Mouse (Mus musculus): ENCODE data around the gene Olfr1344. TPM values are rescaled to one million over a fixed set of nuclear protein-coding genes. Genes with fewer than 3 reads are reported as not detected.
"Not testable (repeated sequence)": the region's sequence is repeated elsewhere in the genome, so short reads cannot be mapped to it uniquely, and the experiment has no call there.

The Olfr1344 gene
- polyA plus RNA-seq, 1 experiment from 2014 or later = not detected

- H3K4me1 ChIP-seq (replicated peaks) = no peaks in the 10 kb centered on the region
- H3K27ac ChIP-seq = no peak within 1 kb of the TSS
- no peak for ATAC-seq (ENCODE audit: low FRiP score)
- H3K36me3 ChIP-seq = no peaks in the 10 kb centered on the region
- no peak within 1 kb of the TSS for H3K4me3 ChIP-seq
- H3K9ac ChIP-seq = no peak within 1 kb of the TSS
- no peak within 1 kb of the TSS for H3K4me2 ChIP-seq
- H3K9me3 ChIP-seq = no peaks in the 10 kb centered on the region
- H3K27me3 ChIP-seq = no peaks in the 10 kb centered on the region
These were observed 17.4 kb downstream of the Olfr1344 start, which contains the start of gene Olfr1336 for GRCm38 (mm10) chr7:6455868-6456267. TSS of gene Olfr1336 (plus strand) at chr7:6456168.

GRCm38 (mm10) chr7:6456399-6456798 is 17.9 kb downstream of the Olfr1344 start:
- H3K27ac ChIP-seq = no peak overlapping the region
- no peaks in the 10 kb centered on the region for H3K36me3 ChIP-seq
- no peaks in the 10 kb centered on the region for H3K9me3 ChIP-seq
- WGBS = 45% methylated on average over 3 of the region's 3 CpGs
- H3K4me2 ChIP-seq = no peak overlapping the region
- no peaks in the 10 kb centered on the region for H3K27me3 ChIP-seq
- no peak overlapping the region for H3K4me3 ChIP-seq
- ATAC-seq (ENCODE audit: low FRiP score) = no peak
- no peaks in the 10 kb centered on the region for H3K4me1 ChIP-seq (replicated peaks)
- no peak overlapping the region for H3K9ac ChIP-seq

GRCm38 (mm10) chr7:6466951-6467350 is 28.5 kb downstream of the Olfr1344 start, which contains the start of gene Olfr1346:
TSS of gene Olfr1346 (plus strand) at chr7:6467101.
- no peaks in the 10 kb centered on the region for H3K36me3 ChIP-seq
- no peaks in the 10 kb centered on the region for H3K4me1 ChIP-seq (replicated peaks)
- H3K9ac ChIP-seq = no peak within 1 kb of the TSS
- H3K4me2 ChIP-seq = no peak within 1 kb of the TSS
- no peak for ATAC-seq (ENCODE audit: low FRiP score)
- no peak within 1 kb of the TSS for H3K4me3 ChIP-seq
- no peaks in the 10 kb centered on the region for H3K9me3 ChIP-seq
- H3K27me3 ChIP-seq = no peaks in the 10 kb centered on the region
- H3K27ac ChIP-seq = no peak within 1 kb of the TSS

GRCm38 (mm10) chr7:6477633-6478032 is 39.1 kb downstream of the Olfr1344 start:
- H3K4me3 ChIP-seq; H3K9ac ChIP-seq; H3K36me3 ChIP-seq; ATAC-seq (ENCODE audit: low FRiP score); H3K27ac ChIP-seq; H3K4me1 ChIP-seq (replicated peaks); H3K9me3 ChIP-seq; H3K4me2 ChIP-seq; H3K27me3 ChIP-seq: not testable (repeated sequence)
- 84% methylated on average over 2 of the region's 2 CpGs for WGBS

GRCm38 (mm10) chr7:6486841-6487240 is 48.4 kb downstream of the Olfr1344 start, which contains the start of gene Olfr5:
TSS of gene Olfr5 (minus strand) at chr7:6486941.
- 52% methylated on average over 2 of the region's 2 CpGs for whole genome bisulfite sequencing
- Histone ChIP-seq H3K27me3 (no peaks in the 10 kb centered on the region), H3K27ac (no peak within 1 kb of the TSS), H3K4me1 (replicated peaks) (no peaks in the 10 kb centered on the region), H3K4me3 (no peak within 1 kb of the TSS), H3K9ac (no peak within 1 kb of the TSS), H3K36me3 (no peaks in the 10 kb centered on the region), H3K9me3 (no peaks in the 10 kb centered on the region), H3K4me2 (no peak within 1 kb of the TSS)
- no peak for ATAC-seq (ENCODE audit: low FRiP score)

Other genes with a start within 250 kb of the Olfr1344 start
- gene Galp, start 241.6 kb upstream of the Olfr1344 start, polyA plus RNA-seq (2015; fragmentation: Nextera tagmentation; extraction: Ambion mirVana) = not detected in 2 replicates
- gene Zscan5b, start 216.4 kb upstream of the Olfr1344 start, polyA plus RNA-seq (2015; fragmentation: Nextera tagmentation; extraction: Ambion mirVana) = not detected in 2 replicates
- gene Epp13, start 186.0 kb upstream of the Olfr1344 start, polyA plus RNA-seq (2015; fragmentation: Nextera tagmentation; extraction: Ambion mirVana) = 0.26 TPM in 1 of 2 replicates, not detected in the other
- 20.2 and 22.7 TPM in 2 replicates for gene Zfp667, start 152.1 kb upstream of the Olfr1344 start, polyA plus RNA-seq (2015; fragmentation: Nextera tagmentation; extraction: Ambion mirVana)
- gene Zfp583, start 107.4 kb upstream of the Olfr1344 start, polyA plus RNA-seq (2015; fragmentation: Nextera tagmentation; extraction: Ambion mirVana) = 13.0 and 15.7 TPM in 2 replicates
- gene Gm3854, start 94.9 kb upstream of the Olfr1344 start, polyA plus RNA-seq (2015; fragmentation: Nextera tagmentation; extraction: Ambion mirVana) = 6.7 and 9.0 TPM in 2 replicates
- 3.6 and 4.2 TPM in 2 replicates for gene Zfp78, start 75.4 kb upstream of the Olfr1344 start, polyA plus RNA-seq (2015; fragmentation: Nextera tagmentation; extraction: Ambion mirVana)
- 16.2 and 17.0 TPM in 2 replicates for gene Zfp28, start 55.4 kb upstream of the Olfr1344 start, polyA plus RNA-seq (2015; fragmentation: Nextera tagmentation; extraction: Ambion mirVana)
- 3.7 and 4.2 TPM in 2 replicates for gene Smim17, start 40.0 kb upstream of the Olfr1344 start, polyA plus RNA-seq (2015; fragmentation: Nextera tagmentation; extraction: Ambion mirVana)
- 0.09 TPM in 2 replicates for gene Gm20715, start 28.4 kb upstream of the Olfr1344 start, polyA plus RNA-seq (2015; fragmentation: Nextera tagmentation; extraction: Ambion mirVana)
- gene Olfr1336, start 17.5 kb downstream of the Olfr1344 start, polyA plus RNA-seq (2015; fragmentation: Nextera tagmentation; extraction: Ambion mirVana) = 0.03 TPM in 1 of 2 replicates, not detected in the other
- gene Olfr1346, start 28.4 kb downstream of the Olfr1344 start, polyA plus RNA-seq (2015; fragmentation: Nextera tagmentation; extraction: Ambion mirVana) = not detected in 2 replicates
- not detected in 2 replicates for gene Olfr5, start 48.3 kb downstream of the Olfr1344 start, polyA plus RNA-seq (2015; fragmentation: Nextera tagmentation; extraction: Ambion mirVana)
- gene Olfr1347, start 61.1 kb downstream of the Olfr1344 start, polyA plus RNA-seq (2015; fragmentation: Nextera tagmentation; extraction: Ambion mirVana) = not detected in 2 replicates
- gene Olfr1348, start 70.1 kb downstream of the Olfr1344 start, polyA plus RNA-seq (2015; fragmentation: Nextera tagmentation; extraction: Ambion mirVana) = not detected in 2 replicates
- not detected in 2 replicates for gene Olfr1349, start 84.3 kb downstream of the Olfr1344 start, polyA plus RNA-seq (2015; fragmentation: Nextera tagmentation; extraction: Ambion mirVana)
- gene Olfr1350, start 126.2 kb downstream of the Olfr1344 start, polyA plus RNA-seq (2015; fragmentation: Nextera tagmentation; extraction: Ambion mirVana) = not detected in 2 replicates